Mouse (Mus musculus): Measurements from ENCODE around the gene Fam117a.

Fam117a gene

DNA sequence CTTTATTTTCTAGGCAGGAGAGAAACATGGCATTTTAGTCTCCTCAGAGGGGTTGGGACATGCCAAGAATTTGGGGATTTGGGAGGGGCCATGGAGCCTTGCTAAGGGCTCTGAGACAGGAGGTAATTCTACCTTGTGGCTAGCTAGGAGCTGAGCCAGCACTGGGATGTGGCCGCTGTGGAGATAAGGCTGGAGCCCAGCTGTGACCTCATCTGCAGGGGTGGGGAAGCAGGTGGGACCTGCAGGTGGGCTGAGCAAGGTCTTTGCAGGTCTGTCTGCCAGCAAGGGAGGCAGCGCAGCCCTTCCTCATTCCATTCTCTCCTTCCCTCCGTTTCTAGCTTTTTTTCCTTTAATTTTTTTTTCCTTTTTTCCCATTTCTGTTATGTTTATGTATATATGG is 21.4 kb downstream of the Fam117a start:
- CTCF ChIA-PET, result no interaction called here

DNA sequence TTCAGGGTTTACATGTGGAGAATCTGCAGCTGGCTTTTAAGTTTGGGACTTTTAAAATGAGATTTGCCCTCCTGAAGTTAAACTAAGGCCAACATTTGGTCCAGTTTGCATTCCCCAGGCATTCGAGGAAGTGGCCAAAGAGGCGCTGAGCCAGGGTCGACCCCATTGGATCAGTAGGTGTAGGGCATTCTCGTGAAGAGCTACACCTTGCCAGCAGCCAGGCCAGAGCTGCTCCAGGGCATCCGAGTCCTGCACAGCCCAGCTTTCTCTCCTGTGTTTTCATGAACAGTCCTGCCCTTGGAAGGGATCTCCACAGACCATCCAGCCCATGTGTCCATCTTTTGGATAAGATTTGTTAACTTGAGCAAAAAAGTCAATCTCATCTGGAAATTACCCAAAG is 27.6 kb downstream of the Fam117a start:
- CTCF ChIA-PET, result interaction anchor here (0.6 kb wide), 2 partner anchors 10 to 37 kb away, joined by 3 read pairs; no protein-coding TSS in a partner anchor

DNA sequence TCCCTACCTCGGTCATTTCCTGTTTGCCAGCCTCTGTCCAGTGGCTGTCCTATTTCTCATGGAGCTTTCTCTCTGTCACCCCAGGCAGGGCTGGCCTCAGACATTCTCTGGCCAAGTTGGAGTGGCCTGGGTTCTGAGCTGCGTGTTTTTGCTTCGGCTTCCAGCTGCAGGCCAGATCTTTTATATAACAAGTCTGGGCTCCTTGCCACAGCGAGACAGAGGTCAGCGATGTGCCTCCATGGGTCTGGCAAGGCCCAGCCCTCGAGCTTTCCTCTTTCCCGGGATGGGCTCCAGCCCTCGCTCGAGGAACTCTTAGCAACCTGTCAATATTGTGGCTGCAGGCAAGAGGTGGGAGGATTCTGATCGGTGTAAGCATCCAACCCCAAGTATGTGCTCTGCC is 28.8 kb downstream of the Fam117a start:
- CTCF ChIA-PET, result no interaction called here

DNA sequence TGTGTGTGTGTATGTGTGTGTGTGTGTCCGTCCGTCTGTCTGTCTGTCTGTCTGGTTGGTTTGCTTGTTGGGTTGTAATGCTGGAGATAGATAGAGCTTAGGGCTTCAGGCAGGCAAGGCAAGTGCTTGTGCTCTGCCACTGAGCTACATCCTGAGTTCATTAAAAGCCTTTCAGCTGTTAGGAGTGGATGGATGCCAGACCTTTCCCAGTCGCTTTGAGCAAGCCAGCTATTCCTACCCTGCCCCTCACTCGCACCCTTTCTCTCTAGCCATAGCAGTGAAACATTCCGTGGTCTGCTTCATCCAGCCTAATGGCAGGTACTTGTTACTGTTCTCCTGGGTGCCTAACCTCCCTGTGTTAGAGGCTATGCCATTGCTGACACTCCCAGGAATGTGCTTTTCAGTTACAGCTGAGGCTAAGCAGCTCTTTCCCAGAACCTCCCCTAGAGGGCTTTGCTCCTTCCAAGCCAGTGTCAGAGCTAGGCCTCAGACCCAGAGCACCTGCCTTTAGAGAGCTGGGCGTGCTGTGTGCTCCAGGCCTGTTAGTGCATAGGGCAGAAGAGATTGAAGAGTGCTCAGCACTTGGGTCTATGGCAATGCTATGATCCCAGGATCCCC is 29.6 kb downstream of the Fam117a start:
- CTCF ChIA-PET, result no interaction called here

DNA sequence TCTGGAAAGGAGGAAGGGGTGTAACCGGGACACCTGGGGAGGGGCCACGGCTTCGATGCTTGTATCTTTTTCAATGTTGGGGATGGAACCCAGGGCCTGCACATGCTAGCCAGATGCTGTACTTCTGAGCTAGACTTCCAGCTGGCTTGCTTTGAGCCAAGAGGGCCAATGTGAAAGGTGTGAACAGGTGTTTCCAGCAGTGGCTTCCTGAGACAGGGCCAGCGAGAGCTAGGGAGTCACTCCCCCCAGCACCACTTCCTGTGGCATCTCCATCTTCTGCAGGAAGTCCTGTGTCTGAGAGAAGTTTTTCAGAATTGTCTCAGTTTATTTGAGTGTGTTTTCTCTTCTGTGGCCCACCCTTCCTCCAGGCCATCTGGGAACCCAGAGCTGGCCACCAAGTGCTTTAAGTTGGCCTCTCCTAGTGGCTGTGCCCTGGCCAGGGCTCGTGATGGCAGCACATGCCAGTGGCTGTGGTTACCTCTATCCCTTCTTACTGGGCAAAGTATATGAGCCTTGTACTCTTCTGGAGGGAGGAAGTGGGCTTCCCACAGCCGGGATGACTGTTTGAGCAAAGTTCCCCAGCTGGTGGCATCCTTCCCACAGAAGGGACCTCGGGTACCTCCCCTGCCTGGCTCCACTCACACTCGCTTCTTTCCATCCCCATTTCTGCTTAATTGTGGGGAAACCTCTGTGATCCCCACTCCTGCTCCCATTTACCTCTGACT is 30.4 kb downstream of the Fam117a start:
- CTCF ChIA-PET, result interaction anchor here (0.6 kb wide), 1 partner anchor 19 kb away, joined by 3 read pairs; no protein-coding TSS in a partner anchor

DNA sequence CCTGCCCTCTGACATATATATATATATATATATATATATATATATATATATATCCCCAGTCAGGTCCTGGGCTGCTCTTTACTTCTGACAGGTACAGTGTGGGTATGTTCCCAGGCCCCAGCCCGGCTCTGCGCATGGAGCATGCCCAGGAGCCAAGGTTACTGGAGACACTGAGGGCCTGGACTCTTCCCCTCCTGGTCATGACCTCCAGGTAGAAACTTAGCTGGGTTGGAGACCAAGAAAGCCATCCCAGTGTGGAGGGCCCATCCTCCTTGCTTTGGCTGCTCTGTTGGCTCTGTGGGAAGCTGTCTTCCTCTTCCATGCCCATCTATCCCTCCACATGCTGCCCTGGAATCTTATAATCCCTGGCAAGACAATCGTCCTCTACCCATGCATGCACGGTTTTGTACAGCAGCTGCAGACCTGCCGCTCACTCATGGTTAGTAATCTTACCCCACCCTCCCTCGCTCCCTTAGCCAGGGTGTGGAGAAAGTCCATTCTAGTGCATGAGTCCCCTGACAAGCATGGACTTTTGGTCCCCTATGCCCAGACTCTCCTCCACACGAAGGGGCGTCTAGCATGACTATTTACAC is 31.5 kb downstream of the Fam117a start:
- CTCF ChIA-PET, result interaction anchor here (0.6 kb wide), 2 partner anchors 18 to 49 kb away, joined by 3 to 4 read pairs; no protein-coding TSS in a partner anchor

DNA sequence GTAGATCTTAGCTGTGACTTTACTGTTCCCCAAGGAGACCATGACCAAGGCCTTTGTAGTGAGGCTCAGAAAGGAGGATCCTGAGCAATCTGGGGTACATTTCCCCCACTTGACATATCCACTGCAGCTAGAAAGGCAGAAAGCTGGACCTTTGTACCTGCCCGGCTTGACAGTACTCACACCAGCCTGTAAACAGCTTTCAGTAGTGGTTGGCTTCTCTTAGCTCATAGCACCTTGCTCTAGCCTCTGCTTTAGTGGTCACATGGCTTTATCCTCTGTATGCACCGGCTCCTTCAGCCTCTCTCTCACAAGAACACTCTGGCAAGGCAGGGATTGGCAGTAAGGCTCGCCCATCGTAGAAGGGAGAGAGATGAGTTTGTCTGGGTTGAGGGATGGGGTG is 32.1 kb downstream of the Fam117a start:
- CTCF ChIA-PET, result interaction anchor here (0.6 kb wide), 1 partner anchor 50 kb away, joined by 4 read pairs; no protein-coding TSS in a partner anchor

DNA sequence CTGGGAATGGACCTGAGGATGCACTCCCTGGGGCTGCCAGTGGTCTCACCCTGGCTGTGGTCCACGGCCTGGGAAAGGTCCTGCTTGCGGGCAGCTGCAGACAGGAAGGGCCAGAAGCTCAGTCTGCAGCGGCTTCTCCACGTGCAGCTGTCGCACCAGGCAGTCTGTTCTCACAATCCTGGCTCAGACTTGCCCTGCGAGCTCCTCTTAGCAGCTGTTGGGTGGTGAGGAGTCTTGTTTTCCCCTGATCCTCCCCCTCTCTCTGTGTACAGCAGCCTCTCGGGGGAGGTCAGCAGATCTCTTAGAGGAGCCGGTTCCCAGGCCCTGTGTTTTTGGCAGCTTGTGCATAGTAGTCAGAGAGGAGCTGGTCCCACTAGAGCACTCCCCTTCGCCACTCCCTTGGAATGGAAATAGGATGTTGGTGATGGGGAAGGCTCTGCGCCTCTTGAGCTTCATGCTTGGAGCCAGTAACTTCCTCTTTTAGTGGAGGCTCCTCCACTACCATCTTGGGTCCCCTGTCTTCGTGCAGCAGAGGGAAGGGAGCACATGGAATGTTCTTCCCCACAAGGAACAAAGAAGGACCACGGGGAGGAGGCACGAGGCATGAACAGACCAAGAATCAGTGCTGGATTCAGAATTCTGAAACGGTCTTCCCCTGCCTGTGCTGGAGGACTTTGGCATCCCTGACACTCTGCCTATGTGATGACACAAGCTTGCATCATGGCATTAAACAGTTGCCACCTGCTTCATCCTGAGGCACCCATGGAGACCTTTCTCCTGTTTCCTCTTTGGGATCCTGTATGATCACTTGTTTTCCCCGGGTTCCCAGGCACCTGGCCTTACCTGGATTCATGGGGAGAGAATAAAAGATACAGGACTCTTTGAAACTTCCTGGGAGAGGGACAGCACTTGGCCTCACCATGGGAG is 33.4 kb downstream of the Fam117a start:
- CTCF ChIA-PET, result interaction anchor here (0.6 kb wide), 1 partner anchor 56 kb away, joined by 4 read pairs; no protein-coding TSS in a partner anchor

DNA sequence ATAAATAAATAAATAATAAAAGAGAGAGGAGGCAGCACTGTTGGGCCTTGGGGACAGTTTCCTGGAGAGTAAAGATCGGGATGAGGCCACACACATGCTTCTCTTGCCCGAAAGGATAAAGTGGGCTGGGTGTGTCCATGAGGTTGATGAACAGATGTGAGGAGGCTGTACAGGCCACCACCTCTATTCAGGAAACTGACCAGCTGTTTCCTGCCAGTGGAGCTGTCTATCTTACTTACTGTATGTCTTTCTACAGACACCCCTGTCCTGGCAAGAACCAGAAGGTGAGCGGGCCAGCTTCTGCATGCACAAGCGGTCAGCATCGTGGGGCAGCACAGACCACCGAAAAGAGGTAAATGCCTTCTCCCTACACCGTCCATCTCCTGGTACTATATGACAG is 34.4 kb downstream of the Fam117a start:
- CTCF ChIA-PET, result interaction anchor here (0.7 kb wide), 1 partner anchor 134 kb away, joined by 4 read pairs; no protein-coding TSS in a partner anchor

DNA sequence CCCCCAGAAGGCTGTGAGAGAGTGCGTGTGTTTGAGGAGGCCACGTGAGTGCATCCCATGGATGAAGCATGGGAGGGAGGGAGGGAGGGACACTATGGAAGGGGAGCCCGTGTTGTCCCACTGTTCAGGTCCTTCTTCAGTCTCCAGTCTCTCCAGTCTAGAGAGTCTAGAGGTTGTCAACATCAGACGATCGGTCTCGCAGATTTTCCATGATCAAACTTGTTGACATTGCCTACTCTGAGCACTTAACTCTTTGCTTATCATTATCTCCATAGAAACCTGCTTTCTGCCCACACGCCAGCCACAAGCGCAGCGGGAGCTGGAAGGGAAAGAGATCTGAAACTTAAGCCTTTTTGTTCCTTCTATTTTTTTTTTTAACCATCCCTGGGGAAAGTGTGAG is 42.1 kb downstream of the Fam117a start:
- CTCF ChIA-PET, result interaction anchor here (0.6 kb wide), 1 partner anchor 211 kb away, joined by 3 read pairs; no protein-coding TSS in a partner anchor

DNA sequence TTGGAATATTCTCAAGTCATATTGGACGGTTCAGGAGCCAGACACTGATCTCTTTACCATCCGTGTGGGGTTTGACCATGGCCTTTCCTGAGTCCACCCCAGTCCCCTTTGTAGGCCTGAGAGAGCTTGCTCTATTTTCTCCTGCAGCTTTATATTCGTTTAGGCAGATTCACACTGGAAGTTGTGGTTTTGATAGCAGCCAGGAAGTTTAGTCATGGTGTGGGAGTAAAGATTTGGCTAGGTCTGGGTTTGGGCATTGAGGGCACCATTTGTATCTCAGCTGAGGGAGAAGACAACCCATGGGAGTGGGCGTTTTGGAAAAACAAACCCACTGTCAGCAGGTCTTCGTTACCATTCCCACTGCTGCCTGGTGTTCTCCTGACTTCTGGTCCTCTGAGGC is 42.7 kb downstream of the Fam117a start:
- CTCF ChIA-PET, result interaction anchor here (0.6 kb wide), 1 partner anchor 83 kb away, joined by 6 read pairs; no protein-coding TSS in a partner anchor

DNA sequence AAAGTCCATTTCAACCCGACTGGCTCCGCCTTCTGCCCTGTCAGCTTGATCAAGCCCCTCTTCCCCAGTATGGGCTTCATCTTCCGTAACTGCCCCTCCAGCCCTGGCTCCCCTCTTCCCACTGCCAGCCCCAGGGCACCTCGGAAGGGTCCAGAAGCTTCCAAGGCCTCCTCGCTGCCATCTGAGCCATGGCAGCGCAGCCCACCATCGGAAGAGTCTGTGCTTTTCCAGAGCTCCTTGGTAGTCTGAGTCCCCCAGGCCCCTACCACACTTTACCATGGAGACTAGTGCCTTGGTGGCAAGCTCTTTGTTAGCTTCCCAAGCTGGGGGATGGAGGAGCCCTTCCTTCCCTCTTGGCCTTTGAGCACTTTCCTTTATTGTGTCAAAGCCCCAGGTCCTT is 43.9 kb downstream of the Fam117a start:
- CTCF ChIA-PET, result no interaction called here

DNA sequence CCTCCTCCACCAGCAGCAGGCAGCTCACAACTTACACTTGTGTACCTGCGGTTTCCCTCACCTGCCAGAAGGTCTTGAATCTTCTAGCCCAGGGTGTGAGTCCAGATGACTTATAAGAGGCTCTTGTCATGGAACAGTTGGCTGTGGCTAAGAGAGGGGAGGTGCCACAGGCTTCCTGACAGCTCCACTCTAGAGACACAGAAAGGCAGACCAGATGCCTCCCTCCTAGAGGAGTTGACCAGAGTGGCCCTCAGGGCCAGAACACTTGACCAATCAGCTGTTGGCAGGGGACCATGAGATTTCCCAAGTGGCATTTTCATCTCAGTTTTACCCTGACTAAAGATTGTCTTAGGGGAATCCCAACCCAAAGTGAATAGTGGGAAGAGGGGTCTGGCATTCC is 44.3 kb downstream of the Fam117a start:
- CTCF ChIA-PET, result no interaction called here

DNA sequence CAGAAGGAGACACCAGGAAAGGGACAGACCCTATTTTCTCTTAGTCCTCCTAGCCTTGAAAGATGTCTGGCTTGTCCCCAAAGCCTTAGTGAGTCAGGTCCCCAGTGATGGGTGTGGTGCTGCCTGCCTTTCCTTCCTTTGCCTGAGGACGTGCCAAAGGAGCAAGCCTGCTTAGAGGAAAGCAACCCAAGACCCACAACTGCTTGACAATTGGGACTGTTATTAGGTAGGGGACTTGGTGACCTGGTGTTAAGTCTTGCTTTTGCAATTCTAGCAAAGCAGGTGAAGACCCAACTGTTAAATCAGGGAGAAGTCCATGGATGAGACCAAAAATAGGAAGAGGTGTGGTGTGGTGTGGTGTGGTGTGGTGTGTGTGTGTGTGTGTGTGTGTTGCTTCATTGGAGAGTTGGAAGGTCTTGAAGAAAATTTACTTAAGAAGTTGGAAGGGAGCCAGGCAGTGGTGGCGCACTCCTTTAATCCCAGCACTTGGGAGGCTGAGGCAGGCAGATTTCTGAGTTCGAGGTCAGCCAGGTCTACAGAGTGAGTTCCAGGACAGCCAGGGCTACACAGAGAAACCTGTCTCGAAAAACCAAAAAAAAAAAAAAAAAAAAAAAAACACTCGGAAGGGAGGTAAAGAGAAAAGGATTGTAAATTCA is 46.6 kb downstream of the Fam117a start:
- CTCF ChIA-PET, result no interaction called here

DNA sequence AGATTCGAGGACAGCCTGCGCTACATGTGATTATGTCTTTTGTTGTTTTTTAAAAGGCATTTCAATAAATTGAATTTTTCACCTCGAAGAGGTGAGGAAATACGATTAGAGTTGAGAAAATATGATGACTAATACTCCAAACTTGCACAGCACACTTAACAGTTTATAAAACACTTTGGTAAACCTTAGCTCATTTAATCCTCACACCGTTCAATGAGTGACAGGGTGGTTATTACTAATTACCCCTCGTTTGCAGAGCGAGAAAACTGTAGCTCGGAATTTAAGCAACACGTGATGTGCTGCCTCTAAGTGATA is 47.1 kb downstream of the Fam117a start:
- CTCF ChIA-PET, result no interaction called here

DNA sequence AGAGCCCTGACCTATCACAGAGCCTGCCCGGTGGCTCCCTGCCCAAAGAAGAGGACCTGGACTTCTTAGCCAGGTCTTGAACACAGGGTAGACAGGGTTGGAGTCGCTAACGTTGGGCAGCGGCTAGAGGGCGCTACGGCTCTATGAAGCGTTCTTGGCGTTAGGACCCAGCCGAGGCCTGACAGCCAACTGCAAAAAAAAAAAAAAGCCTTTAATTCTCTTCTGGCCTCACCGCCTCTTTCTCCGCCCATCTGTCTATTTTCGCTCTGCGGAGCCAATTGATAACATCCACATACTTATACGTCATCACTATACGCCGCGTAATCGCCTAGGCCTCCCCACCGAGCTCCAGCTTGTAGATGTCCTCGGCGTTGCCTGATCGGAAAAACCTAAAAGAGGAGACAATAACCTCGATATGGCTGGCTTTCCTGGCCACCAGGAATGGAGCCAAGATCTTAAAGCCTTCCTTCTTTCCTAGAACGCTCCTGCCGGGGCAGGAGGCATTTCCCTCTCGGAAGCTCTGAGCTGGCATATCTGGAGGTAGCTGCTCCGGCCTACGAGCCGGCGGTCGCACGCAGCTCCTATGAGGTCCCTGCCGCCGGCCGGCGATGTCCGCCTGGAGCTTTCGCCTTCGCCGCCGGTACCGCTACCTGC is 47.6 kb downstream of the Fam117a start, which contains the start of gene Slc35b1:
Gene Slc35b1 (plus strand): TSS at position 374 of the 654 bp plus-strand sequence.
- CTCF ChIA-PET, result no interaction called here

DNA sequence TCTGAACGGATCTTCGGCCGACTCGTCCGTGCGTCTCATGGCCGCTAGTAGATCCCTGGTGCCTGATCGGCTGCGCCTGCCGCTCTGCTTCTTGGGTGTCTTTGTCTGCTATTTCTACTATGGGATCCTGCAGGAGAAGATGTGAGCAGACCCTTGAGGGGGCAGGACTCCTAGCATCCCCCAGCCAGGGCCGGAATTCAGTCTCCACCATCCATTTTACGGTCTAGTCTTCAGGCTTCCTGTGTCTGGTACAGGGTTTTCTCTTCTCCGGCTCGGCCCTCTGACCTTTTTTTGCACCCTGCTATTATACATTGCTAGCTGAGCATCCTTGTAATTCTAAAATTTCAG is 48.1 kb downstream of the Fam117a start:
- CTCF ChIA-PET, result interaction anchor here (0.6 to 0.7 kb wide), 3 partner anchors 32 to 270 kb away, joined by 3 to 8 read pairs (median 3); no protein-coding TSS in a partner anchor

DNA sequence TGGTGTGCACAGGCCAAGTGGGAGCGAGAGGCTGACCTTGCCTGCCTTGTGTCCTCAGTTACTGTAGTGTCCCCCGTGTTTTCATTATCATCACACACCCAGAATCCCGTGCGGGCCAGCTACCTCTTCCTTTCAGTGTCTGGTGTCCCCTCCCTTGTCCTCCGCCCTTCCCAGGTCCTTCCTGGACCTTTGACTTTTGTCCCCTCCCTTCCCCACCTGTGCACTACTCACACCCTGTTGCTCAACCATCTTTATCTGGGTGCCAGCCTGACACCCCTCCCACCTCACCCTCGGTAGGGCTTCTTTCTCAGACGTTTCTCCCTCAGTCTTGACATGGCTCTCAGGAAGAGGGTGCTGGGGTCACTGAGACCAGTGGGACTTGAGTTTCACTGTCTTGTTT is 50.5 kb downstream of the Fam117a start:
- CTCF ChIA-PET, result no interaction called here

DNA sequence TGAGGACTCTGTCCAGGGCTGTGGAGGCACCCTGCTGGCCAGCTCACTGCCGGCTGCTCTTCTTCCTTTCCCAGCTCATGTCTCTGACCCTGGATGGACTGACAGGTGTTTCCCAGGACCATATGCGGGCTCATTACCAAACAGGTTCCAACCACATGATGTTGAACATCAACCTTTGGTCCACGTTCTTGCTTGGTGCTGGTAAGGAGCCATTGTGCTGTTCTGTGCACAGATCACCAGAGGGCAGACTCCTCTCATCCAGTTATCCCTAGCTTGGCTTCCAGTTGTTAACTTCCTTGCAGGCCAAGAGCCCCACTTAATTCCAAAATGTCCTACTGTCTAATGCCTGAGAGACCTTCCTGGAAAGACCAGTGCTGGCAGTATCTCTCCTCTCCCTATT is 52.2 kb downstream of the Fam117a start:
- CTCF ChIA-PET, result no interaction called here

DNA sequence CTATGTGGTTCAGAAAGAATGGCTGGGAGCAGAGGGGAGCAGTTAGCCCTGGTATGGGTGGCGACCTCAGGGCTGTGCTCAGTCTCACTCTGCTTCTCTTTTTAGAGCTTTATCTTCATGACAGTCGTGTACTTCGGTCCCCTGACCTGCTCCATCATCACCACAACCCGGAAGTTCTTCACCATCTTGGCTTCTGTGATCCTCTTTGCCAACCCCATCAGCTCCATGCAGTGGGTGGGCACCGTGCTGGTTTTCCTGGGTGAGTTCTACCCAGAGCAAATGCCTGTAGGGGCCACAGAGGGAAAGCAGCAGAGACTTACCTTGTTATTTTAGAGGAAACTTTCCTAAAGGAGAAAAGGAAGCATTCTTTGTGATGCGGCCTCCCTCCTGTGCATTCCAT is 53.6 kb downstream of the Fam117a start:
- CTCF ChIA-PET, result no interaction called here

DNA sequence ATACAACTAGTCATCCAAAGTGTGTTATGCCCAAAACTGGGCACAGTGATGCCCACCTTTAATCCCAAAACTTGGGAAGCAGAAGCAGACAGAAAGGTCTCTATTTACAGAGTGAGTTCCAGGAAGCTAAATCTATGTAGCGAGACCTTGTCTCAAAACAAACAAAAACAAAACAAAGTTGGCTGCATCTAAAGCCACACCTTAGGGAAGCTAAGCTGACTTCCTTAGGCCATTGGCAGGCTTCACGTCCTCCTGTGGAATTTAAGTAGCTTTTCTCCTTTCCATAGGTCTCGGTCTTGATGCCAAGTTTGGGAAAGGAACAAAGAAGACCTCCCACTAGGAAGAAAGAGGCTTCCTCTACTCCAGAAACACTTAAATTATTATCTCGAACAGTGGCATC is 54.4 kb downstream of the Fam117a start:
- CTCF ChIA-PET, result interaction anchor here (0.7 kb wide), 2 partner anchors 119 to 1373 kb away, joined by 3 to 6 read pairs; no protein-coding TSS in a partner anchor

Measured in spleen, embryonic (tissue).